Mouse (Mus musculus) kidney, postnatal 4 days (tissue): ENCODE results near the gene Sgms1.

Experiments used
- DNase-seq, 2 experiments: peaks; one replicate each; pipeline ENCODE4 v3.0.0; 2021; ENCODE audit warnings: mixed read lengths in 2 of 2

Sgms1 gene

GRCm38 (mm10) chr19:32389001-32389871 lies at the start of gene Sgms1:
TSS of gene Sgms1 (minus strand) at chr19:32389714.
- DNase-seq, result peak; percentile 95 to 97

GRCm38 (mm10) chr19:32425856-32426255 lies 36.3 kb upstream of the Sgms1 start:
- no peak for DNase-seq

- no peak for DNase-seq
Measured at GRCm38 (mm10) chr19:32424706-32425105, 35.2 kb upstream of the Sgms1 start.

- DNase-seq, result peak in 1 of 2 experiments; percentile 21
Measured at GRCm38 (mm10) chr19:32419069-32419468, 29.6 kb upstream of the Sgms1 start.

GRCm38 (mm10) chr19:32416692-32417317 lies 27.3 kb upstream of the Sgms1 start:
- DNase-seq, result no peak

GRCm38 (mm10) chr19:32409603-32410360 lies 20.3 kb upstream of the Sgms1 start:
- DNase-seq, result no peak

GRCm38 (mm10) chr19:32406717-32407116 lies 17.2 kb upstream of the Sgms1 start:
- DNase-seq, result no peak

GRCm38 (mm10) chr19:32404386-32404785 lies 14.9 kb upstream of the Sgms1 start:
- no peak for DNase-seq

GRCm38 (mm10) chr19:32403834-32404233 lies 14.3 kb upstream of the Sgms1 start:
- no peak for DNase-seq

GRCm38 (mm10) chr19:32398491-32398890 lies 9.0 kb upstream of the Sgms1 start:
- no peak for DNase-seq

- no peak for DNase-seq
Measured at GRCm38 (mm10) chr19:32396303-32396702, 6.8 kb upstream of the Sgms1 start.

- no peak for DNase-seq
Measured at GRCm38 (mm10) chr19:32394825-32395224, 5.3 kb upstream of the Sgms1 start.

GRCm38 (mm10) chr19:32393758-32394450 lies 4.4 kb upstream of the Sgms1 start:
- no peak for DNase-seq

GRCm38 (mm10) chr19:32393092-32393745 lies 3.7 kb upstream of the Sgms1 start:
- no peak for DNase-seq

GRCm38 (mm10) chr19:32391441-32391840 lies 1.9 kb upstream of the Sgms1 start:
- DNase-seq, result no peak

GRCm38 (mm10) chr19:32390116-32390515 lies 602 bp upstream of the Sgms1 start:
- DNase-seq, result no peak

- DNase-seq, result peak; percentile 95 to 98
Measured at GRCm38 (mm10) chr19:32388191-32388921, 1.2 kb downstream of the Sgms1 start.

GRCm38 (mm10) chr19:32387403-32388190 lies 1.9 kb downstream of the Sgms1 start:
- peak; percentile 62 to 64 for DNase-seq

GRCm38 (mm10) chr19:32386556-32387402 lies 2.7 kb downstream of the Sgms1 start:
- peak; percentile 70 to 79 for DNase-seq

- DNase-seq, result no peak
Measured at GRCm38 (mm10) chr19:32383738-32384137, 5.8 kb downstream of the Sgms1 start.
